Mouse (Mus musculus) left cerebral cortex, postnatal 14 days (tissue): Measurements from ENCODE around the gene Ttn. TPM values are rescaled to one million over a fixed set of nuclear protein-coding genes. Genes with fewer than 3 reads are reported as not detected.

Experiments
- DNase-seq, 2 experiments: peaks; one replicate each; pipeline ENCODE4 v3.0.0; 2021 to 2022; ENCODE audit warnings: low spot score in 2 of 2, mixed read lengths in 1 of 2
- intact Hi-C: fragments of 180-260 bp; cut with DNase I; formaldehyde crosslinking; loops from one replicate; pipeline ENCODE4 v1.15.1; 2025
- total RNA-seq, 2 experiments: library from RNA; stranded (reverse); gene quantifications; 2 replicates each; pipeline ENCODE4 v1.2.3; 2021

Gene Ttn
- total RNA-seq, 2 experiments from 2014 or later = 0.64 to 1.8 TPM

DNA sequence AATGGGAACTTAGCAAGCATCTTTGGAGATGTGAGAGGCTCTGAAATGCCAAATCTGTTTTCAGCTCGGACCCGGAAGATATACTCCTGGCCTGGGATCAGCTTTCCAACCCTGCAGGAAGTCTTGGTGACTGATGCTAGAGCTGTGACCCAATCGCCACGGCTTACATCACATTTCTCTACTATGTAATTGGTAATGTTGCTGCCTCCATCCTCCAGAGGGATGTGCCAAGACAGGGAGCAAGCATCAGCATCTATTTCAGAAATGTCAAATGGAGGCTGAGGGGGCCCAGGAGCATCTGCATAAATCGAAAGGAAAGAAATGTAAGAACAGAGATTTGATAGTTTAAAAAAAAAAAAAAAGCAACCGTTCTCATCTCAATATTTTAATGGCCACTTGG lies 220.2 kb downstream of the Ttn start:
- intact Hi-C loops = no loop called here
- DNase-seq = no peak

DNA sequence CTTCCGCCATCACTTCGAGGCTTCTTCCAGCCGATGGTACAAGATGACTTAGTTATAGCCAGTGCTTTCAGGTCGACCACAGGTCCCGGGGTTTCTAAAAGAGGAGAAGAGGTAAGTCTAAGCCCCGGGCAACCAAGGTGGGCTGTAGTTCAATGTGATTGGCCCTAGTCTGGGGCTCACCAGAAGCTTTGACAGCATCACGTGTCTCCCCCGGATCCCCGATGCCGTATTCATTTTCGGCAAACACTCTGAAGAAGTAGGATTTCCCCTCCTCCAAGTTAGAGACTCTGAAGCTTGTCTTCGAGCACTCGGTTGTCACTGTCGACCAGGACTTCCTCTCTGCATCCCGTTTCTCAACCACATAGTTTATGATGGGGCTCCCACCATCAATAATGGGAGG lies 225.9 kb downstream of the Ttn start:
- no peak for DNase-seq
- intact Hi-C loops = no loop called here

DNA sequence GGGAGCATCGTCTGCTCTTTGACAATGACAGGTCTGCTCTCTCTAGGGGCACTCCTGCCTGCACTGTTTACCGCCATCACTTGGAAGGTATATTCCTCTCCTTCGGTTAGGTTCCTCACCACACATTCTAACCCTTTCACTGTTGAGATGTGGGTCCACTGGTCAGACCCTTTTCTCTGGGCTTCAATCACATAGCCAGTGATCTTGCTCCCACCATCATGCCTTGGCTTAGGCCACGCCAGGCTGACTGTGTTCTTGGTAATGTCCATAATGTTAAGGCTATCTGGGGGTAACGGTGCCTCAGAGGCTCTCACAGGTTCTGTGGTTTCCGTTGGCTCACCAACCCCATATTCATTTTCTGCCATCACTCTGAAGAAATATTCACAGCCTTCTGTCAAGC lies 230.4 kb downstream of the Ttn start:
- intact Hi-C loops = no loop called here
- no peak for DNase-seq

DNA sequence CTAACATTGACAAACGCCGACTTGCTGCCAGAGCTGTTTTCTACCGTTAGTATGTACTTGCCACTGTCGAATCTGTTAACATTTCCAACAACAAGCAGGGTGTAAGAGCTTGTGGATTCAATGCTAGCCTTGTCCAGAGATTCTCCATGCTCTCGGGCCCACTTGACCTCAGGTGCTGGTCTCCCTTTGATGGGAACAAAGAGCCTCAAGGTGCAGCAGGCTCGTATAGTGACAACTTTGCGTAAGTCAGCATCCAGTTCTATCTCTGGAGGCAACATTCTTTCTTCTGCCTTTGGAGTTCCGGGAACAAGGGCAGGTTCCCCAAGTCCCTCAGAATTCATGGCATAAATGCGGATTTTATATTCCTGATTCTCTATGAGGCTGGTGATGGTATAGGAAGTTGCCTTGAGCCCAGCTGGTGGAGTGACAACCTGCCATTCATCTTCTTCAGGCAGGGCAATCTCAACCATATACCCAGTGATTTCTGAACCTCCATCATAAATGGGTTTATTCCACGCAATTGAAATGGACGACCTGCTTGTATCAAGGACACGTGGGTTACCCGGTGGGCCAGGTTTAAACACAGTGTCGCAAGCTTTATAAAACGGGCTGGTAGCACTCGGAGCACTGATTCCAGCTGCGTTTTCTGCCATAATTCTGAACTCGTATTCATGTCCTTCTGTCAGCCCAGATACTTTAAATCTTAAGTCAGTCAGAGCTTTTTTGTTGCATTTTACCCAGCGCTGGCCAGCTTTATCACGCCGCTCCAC lies 232.8 kb downstream of the Ttn start:
- intact Hi-C loops = no loop called here

DNA sequence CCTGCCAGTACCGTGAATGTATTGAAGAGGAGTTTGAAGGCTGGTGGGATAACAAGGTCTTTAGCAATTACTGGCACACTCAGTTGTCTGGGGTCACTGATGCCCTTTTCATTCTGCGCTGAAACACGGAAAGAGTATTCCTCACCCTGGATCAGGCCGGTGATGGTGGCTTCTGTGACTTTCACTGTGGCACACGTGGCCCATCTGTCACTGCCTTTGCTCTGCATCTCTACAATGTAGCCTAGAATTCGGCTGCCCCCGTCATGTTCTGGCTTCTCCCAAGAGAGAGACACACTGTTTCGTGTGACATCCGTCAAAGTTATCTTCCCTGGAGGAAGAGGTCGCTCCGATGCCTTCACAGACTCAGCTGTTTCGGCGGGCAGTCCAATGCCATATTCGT lies 233.7 kb downstream of the Ttn start:
- intact Hi-C loops = no loop called here
- DNase-seq = no peak

More for the DNA sequence above, 232.8 kb downstream of the Ttn start:
- no peak for DNase-seq

DNA sequence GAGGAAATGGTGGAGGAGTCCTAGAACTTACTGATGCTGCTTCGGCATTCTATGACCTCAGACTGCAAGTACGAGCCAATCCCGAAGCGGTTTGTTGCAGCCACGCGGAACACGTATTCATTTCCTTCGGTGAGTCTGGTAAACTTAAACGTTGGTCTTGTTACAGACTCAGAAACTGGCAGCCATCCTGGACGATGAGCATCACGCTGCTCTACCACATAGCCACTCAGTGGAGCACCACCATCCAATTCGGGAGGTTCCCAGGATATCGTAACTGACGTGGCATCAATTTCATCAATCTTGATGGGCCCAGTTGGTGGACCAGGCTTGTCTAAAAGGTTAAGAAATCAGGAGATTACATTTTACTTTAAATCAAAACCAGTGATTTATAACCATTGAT lies 262.7 kb downstream of the Ttn start:
- intact Hi-C loops = no loop called here

DNA sequence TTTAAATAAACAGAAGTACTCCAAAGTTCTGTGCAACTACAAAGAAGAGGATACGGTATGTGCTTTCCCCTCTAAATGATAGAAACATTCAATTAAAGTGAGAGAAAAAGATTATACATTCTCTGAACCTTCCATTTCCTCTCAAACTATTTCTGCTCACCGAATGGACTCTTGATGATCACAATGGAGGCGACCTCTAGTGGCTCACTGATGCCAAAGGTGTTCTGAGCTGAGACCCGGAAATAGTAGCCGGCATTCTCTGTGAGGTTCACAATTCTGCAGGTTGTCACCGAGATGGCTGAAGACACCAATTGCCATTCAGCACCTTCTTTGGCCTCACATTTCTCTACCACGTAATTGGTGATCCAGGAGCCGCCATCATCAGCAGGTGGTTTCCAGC lies 267.4 kb downstream of the Ttn start:
- intact Hi-C loops = no loop called here
- no peak for DNase-seq

More for the DNA sequence above, 262.7 kb downstream of the Ttn start:
- DNase-seq = no peak

DNA sequence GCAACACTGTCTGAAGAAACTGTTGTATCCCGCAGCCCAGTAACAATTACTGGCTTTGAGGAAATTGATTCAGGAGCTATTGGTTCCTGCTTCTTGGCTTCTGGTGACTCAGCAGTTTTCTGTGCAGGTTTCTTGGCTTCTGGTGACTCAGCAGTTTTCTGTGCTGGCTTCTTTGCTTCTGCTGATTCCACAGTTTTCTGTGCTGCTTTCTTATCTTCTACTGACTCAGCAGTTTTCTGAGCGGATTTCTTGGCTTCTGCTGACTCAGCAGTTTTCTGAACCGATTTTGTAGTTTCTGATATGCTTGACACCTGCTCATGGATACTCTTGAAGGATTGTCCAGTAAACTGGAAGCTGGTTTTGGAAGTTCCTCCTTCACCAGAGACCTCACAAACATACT lies 273.8 kb downstream of the Ttn start:
- DNase-seq = no peak
- intact Hi-C loops = no loop called here

DNA sequence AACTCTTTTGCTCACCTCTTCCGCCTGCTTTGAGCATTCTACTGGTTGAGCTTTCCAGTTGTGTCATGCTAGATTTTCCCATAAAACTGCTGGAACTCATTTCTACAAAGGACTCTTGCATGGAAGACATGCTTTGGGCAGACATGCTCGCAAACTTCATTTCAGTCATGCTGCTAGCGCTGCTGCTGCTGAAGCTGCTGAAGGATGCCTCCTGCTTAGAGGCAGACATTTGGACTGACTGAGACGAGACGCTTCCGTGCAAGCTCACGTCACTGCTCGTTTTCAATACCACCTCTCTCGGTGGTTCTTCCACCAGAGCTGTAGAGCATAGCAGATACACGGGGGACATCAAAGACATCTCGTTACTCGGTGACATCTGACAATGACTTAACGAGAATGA lies 276.7 kb downstream of the Ttn start:
- DNase-seq = no peak
- intact Hi-C loops = no loop called here

DNA sequence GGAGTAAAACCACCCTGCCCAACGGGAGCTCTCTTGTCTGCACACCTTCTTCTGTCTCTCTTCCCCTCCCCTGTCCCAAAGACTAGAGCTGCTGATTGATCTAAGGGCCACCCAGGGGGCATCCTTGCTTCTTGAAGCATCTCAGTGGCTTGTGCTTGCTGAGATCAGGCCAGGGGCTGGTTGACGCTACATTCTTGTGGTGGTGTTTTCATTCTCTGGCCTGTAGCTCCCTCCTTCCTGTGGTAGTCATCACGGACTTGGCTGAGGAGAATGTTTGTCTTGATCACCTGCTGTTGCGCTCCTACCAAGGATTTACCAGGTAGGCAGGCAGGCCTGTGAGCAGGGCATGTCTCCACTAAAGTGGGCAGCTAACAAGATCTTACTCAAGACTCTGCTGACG lies 279.6 kb downstream of the Ttn start:
- intact Hi-C loops = no loop called here

DNA sequence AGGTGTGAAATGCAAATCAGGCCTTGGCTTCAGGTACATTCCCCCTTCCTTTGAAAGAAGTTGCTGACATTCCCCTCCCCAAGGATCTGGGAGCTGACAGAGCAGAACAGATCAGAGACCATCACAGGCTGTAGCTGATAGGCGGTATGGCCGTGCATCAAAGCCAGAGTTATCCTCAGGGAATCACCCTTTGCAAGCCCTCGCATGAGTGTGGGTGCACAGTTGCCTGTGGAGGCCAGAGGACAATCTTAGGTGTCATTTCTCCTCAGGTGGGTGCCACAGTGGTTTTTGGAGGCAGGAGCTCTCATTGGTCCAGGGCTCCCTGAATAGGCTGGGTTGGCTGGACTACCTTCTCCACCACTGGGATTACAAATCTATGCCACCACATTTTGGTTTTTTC lies 280.2 kb downstream of the Ttn start:
- no peak for DNase-seq
- intact Hi-C loops = no loop called here

More for the DNA sequence above, 279.6 kb downstream of the Ttn start:
- no peak for DNase-seq

DNA sequence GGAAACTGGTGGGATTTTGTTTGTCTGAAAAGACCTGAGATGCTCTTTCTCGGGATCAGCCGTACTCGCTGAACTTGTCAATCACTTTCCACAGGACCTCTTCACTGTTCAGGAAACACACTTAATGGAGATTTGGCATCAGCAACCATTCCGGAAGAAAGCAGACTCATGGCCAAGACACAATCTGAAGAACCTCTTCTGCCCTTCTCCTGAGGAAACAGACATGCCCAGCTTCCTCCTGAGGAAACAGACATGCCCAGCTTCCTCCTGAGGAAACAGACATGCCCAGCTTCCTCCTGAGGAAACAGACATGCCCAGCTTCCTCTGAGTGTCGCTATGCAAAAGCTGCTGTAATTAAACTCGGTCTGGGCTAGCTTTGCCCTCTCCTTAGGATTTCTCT lies 287.1 kb downstream of the Ttn start:
- no peak for DNase-seq
- intact Hi-C loops = no loop called here

DNA sequence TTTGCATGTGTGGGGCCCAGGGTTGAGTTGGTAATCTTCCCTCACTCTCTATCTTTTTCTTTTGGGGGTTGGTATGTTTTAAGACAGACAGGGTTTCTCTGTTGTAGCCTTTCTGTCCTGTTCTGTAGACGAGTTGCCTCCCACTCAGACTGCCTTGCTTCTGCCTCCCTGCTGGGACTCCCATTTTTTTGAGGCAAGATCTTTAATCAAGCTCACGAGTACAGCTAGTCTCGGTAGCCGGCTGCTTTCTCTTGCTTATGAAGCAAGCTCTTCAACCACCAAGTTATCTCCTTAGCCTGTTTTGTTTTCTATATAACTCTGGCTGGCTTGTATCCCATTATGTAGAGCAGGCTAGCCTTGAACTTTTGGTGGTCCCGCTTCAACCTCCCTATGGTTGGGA lies 288.6 kb downstream of the Ttn start:
- intact Hi-C loops = no loop called here
- DNase-seq = no peak

DNA sequence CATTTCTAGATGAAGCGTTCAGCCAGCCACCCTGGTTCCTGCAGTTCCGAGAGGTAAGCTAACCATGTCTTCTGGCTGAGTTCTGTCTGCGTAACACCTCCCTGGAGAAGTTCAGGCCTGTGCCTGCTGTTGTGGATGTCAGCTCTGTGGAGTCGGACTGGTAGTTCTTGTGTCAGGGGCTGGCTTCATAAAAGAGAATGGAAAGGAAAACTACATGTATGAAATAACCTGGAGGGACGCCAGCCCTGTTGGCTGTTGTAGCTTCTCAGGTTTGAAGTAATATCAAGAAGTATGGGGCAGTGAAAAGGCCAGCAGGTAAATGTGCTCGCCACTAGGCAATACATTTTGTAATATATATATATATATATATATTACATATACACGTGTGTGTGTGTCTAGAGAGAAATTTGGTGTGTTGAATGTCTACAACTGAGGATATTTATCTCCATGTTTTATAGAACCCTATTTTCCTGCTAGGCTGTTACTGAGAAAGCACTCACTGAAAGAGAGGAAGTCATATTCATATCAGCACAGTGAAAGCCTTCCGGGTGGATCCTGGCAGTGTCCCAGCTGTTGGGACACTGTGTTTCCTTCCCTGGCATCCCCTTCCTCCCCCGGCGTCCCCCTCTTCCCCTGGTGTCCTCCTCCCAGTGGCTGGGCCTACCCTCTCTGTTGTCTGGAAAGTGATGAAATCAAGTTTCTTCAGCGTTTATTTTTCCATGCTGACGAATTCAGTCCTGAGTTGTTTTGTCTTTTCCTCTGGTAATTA lies 291.7 kb downstream of the Ttn start:
- no peak for DNase-seq

DNA sequence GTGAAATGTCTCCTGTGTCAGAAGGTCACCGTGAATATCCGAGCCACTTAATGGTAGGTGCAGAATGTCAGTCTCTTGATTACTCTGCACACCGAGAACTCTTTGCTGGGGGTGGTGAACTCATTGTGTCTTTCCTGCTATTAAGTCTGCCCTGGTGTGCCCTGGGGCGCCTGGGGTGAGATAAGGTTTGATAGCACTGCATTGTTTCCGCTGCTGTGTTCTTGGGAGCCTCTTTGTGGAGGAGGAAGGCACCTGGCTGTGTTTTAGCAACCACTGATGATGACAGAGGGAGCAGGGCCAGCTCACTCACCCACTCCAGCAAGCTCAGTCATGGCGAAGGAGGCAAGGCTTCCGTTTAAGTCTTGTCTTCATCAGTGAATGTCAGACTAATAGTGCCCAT lies 294.2 kb downstream of the Ttn start:
- intact Hi-C loops = no loop called here
- no peak for DNase-seq

More for the DNA sequence above, 291.7 kb downstream of the Ttn start:
- intact Hi-C loops = no loop called here

DNA sequence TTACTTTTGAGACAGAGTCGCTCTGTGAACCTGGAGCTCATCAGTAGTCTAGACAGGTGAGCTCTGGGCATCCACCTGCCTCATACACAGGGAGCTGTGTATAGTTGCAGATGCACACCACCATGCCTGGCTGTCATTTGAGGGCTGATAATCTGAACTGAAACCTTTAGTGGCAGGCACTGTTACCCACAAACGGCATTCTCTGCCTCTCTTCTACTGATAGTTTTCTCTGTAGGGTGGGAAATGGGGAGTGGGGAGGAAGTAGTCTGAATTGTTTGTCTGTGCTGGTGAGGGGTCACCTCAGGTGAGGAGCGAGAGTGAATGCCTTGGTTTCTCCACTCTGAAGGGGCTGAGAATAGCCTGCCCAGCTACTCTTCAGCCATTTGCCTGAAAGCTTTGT lies 294.7 kb downstream of the Ttn start:
- no peak for DNase-seq
- intact Hi-C loops = no loop called here

DNA sequence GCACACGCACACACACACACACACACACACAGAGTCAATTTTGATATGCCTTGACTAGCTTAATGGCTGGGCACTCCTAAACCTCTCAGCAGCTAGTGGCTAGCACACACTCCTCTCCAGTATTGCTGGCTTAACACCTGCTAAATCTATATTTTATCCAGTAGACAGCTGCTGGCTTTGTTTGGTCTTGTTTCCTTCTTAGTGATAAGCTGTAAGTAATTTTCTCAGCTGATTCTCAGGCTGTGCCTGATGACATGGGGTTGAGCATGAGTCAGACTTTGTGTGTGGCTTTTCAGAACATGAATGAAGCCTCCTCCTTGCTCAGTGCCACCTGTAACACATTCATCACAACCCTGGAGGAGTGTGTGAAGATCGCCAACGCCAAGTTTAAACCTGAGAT lies 295.4 kb downstream of the Ttn start:
- intact Hi-C loops = no loop called here
- DNase-seq = no peak

DNA sequence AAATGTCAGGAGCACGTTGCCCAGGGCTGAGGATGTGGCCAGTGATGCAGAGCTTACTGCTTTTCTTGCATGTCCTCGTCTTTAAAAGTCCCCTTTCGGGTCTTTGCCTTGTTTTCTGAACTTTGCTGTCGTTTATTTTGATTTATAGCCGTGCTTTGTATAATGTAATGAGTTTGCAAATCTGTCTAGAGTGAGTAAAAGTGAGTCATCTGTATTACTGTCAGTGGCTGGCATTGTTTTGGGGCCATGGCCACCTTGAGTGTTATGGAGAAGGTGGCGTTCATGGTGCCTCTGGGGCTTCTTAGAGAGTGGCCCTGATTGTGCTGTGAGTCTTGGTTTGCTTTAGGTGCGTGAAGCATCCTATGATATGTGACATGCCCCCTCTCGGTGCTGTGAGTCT lies 300.0 kb downstream of the Ttn start:
- DNase-seq = no peak
- intact Hi-C loops = no loop called here

DNA sequence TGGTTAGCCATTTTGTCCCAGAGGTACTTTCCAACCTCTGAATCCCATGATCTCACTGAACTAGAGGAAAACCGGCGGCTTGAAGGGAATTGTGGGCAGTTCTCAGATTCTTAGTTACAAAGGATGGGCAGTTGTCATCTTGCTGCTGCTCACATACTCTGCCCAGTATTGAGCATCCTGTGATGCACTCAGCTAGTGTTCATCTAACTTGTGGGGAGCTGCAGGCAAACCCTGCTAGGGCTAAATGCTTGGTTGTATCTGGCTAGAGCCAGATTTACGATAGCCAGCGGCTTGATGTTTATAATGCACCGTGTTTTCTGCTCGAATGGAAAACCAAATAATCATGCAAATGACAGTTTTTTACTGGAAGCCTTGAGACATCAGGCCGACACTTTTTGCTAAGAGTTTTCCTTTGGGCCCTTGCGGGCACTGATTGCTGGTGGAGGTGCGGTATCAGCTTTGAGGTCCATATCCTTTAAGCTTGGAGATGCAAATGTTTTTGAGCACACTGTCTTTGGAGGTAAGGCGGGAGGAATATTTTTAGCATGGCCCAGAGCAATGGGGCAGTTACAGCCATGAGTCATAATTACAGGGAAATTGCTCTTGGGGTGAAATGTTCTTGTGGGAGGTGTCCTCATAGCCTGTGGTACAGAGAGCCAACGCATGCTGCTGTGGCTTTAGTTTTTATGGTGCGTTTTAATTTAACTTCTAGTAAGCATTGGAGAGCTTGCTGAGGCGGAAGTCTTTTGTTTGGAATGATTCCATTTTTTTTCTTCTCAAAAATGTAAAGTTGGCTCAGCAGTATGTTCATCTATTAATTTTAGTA lies 305.7 kb downstream of the Ttn start:
- intact Hi-C loops = no loop called here
- no peak for DNase-seq

DNA sequence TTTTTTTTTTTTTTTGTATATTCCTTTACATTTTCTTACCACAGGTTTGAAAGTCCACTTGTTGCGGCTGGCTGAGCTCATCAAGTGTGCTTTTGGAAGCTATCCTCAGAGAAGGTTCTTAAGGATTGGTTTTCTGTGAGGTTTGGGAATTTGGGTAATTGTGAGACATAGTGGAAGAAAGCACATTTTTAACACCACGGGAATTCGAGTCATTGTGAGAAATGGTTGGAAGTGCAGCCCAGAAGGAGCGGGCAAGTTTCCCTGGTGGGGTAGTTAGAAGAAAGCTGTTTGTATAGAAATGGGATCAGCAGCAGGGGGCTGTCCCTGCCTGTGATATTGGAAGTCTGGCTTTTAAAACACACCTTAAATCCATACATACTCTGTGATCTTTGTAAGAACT lies 306.4 kb downstream of the Ttn start:
- intact Hi-C loops = no loop called here
- DNase-seq = no peak
